Mouse (Mus musculus) stomach, postnatal 0 days (tissue): ENCODE results near the gene Pnliprp2. TPM values are rescaled to one million over a fixed set of nuclear protein-coding genes. Genes with fewer than 3 reads are reported as not detected.

Source experiments
- ATAC-seq: fragments of 200-750 bp; cut with Nextera tagmentation; 2 replicates; pipeline ENCODE4 v1.8.0; 2017; ENCODE audit not compliant: low FRiP score, low TSS enrichment
- DNase-seq: peaks from one replicate; pipeline ENCODE4 v3.0.0-alpha.2; 2016; ENCODE audit warnings: low spot score
- H3K27ac ChIP-seq: fragments of 300-500 bp; sonication (generic); replicated peaks from 2 replicates; pipeline ENCODE4 v1.5.1; 2014; ENCODE audit warnings: mild to moderate bottlenecking, control low read depth
- H3K27me3 ChIP-seq: fragments of 300-500 bp; sonication (generic); 2 replicates; pipeline ENCODE4 v1.6.1; 2014; ENCODE audit warnings: low read length; ENCODE audit not compliant: control insufficient read depth, insufficient read depth
- H3K36me3 ChIP-seq: fragments of 300-500 bp; sonication (generic); 2 replicates; pipeline ENCODE4 v1.6.1; 2014; ENCODE audit warnings: low read length, mixed read lengths; ENCODE audit not compliant: control insufficient read depth, insufficient read depth
- H3K4me1 ChIP-seq: fragments of 300-500 bp; sonication (generic); replicated peaks from 2 replicates; pipeline ENCODE4 v1.6.1; 2014; ENCODE audit warnings: antibody characterized with exemption; ENCODE audit not compliant: control insufficient read depth, insufficient read depth
- H3K4me2 ChIP-seq: fragments of 300-500 bp; sonication (generic); replicated peaks from 2 replicates; pipeline ENCODE4 v1.6.1; 2014; ENCODE audit warnings: low read depth, mild to moderate bottlenecking, control low read depth, moderate library complexity
- H3K4me3 ChIP-seq: fragments of 300-500 bp; sonication (generic); 2 replicates; pipeline ENCODE4 v1.5.1; 2014; ENCODE audit warnings: low read depth, low read length, control low read depth
- H3K9ac ChIP-seq: fragments of 300-500 bp; sonication (generic); 2 replicates; pipeline ENCODE4 v1.6.1; 2014; ENCODE audit warnings: mild to moderate bottlenecking, low read length, control low read depth, mixed read lengths
- H3K9me3 ChIP-seq: fragments of 300-500 bp; sonication (generic); 2 replicates; pipeline ENCODE4 v1.6.1; 2016; ENCODE audit warnings: low read length; ENCODE audit not compliant: control insufficient read depth
- CTCF ChIP-seq: IDR thresholded peaks from 2 replicates; pipeline ENCODE4 v1.5.1; 2016; ENCODE audit warnings: antibody characterized with exemption, low read depth, mild to moderate bottlenecking, moderate library complexity
- EP300 ChIP-seq: optimal IDR thresholded peaks from 2 replicates; pipeline ENCODE3; 2016; ENCODE audit warnings: antibody characterized with exemption
- WGBS: fragments of 180-500 bp; shearing (Covaris S2); extraction: QIAGEN DNeasy Blood & Tissue Kit; methylation state at CpG from one replicate; pipeline ENCODE4 v1.1.7; 2014; 5-methylcytosine and 5-hydroxymethylcytosine counted together
- polyA plus RNA-seq: library from polyadenylated mRNA; unstranded; fragments of >200 nt; fragmentation: Nextera tagmentation; extraction: Ambion mirVana; gene quantifications from 2 replicates; pipeline ENCODE4 v1.2.1, GENCODE M21; 2015

Gene Pnliprp2
- polyA plus RNA-seq, 1 experiment from 2014 or later: 4.2 TPM

DNA sequence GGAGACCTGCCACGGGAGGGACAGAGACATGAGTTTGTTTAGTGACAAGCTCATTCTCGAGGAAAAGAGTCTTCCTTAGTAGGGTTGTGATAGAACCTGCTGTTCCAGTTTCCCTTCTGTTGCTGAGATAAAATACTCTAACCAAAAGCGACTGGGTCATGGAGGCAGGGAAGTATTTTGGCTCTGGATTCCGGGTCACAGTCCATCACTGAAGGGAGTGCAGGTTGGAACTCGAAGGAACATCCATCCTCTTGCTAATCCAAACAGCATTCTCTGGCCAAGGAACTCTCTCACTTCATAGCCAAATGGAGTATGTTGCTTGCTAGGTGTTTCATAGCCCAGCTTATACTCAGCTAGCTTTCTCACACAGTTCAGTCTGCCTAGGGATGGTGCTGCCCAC is 16.9 kb downstream of the Pnliprp2 start:
- no peak for ATAC-seq
- TF ChIP-seq CTCF (no peak), EP300 (no peak)
- 31% methylated on average over 5 of the region's 5 CpGs for WGBS

DNA sequence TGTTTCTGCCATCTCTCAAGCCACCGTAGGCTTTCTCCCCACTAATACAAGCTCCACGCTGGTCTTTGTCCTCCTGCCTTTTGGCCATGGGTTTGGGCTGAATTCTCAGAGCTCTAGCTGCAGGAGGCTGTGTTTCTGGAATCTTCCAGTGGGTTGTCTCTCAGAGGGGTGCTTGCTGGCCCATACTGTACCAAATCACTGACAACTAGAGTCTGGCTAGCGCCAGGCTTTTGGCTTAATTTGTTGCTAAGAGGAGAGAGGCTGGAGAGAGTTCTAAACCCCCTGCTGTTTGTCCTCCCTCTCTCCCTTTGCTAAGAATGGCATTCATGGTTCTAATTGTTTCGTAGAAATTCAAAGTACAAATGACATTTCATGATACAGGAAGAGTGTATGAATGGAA is 22.0 kb downstream of the Pnliprp2 start:
- TF ChIP-seq CTCF (no peak), EP300 (no peak)
- H3K4me2 ChIP-seq: no peak overlapping the region

More for the DNA sequence above, 16.9 kb downstream of the Pnliprp2 start:
- Histone ChIP-seq H3K27me3 (no peaks in the 10 kb centered on the region), H3K9me3 (no peaks in the 10 kb centered on the region), H3K36me3 (no peaks in the 10 kb centered on the region), H3K4me1 (no peaks in the 10 kb centered on the region), H3K4me3 (no peak overlapping the region), H3K27ac (no peak overlapping the region), H3K4me2 (no peak overlapping the region), H3K9ac (no peak overlapping the region)
- no peak for DNase-seq

DNA sequence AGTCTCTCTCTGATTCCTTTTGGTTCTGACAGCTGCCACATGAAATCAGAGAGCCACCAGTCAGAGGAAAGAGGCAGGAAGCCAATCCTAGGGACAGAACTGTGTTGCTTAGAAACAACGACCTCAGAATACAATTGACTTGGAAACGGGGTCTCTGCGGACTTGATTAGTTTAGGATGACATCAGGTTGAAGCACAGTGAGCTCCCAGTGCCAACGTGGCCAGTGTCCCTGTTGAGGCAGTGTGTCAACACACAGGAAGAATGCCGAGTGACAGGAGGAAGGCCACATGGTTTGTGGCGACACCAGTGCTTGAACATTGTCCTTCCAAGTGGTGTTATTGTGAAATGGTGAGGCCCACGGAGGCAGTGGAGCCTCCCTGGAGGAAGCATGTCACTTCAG is 24.4 kb downstream of the Pnliprp2 start:
- H3K4me1 ChIP-seq: no peaks in the 10 kb centered on the region
- no peak for TF ChIP-seq CTCF
- no peak for TF ChIP-seq EP300
- DNase-seq (no peak), ATAC-seq (no peak)
- H3K27me3 ChIP-seq: no peaks in the 10 kb centered on the region
- H3K4me3 ChIP-seq: no peak overlapping the region
- H3K4me2 ChIP-seq: no peak overlapping the region
- H3K36me3 ChIP-seq: no peaks in the 10 kb centered on the region
- H3K9me3 ChIP-seq: no peaks in the 10 kb centered on the region
- H3K9ac ChIP-seq: no peak overlapping the region
- 56% methylated on average over 7 of the region's 7 CpGs for WGBS
- H3K27ac ChIP-seq: no peak overlapping the region

More for the DNA sequence above, 22.0 kb downstream of the Pnliprp2 start:
- ATAC-seq (no peak), DNase-seq (no peak)
- Histone ChIP-seq H3K36me3 (no peaks in the 10 kb centered on the region), H3K9ac (no peak overlapping the region), H3K9me3 (no peaks in the 10 kb centered on the region), H3K4me3 (no peak overlapping the region), H3K27me3 (no peaks in the 10 kb centered on the region), H3K27ac (no peak overlapping the region), H3K4me1 (no peaks in the 10 kb centered on the region)
- WGBS: 67% methylated on average over 4 of the region's 4 CpGs

DNA sequence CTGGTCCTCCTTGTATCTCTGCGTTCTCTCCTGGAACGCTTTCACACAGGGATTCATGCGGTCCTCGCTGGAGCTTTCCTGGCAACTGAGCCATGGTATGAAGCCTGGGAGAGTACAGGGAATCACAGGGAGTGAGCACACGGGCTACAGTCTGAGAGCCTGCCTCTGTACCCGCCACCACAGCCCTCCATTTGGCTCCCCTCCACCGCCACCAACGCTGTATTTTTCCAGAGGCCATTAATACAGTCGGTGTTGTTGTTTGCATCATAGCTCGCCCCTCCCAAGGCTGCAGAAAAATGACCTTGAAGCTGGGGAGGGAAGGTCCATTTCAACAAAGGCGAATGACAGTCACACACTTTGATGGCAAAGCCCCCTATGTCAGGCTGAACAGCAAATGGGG is 29.7 kb downstream of the Pnliprp2 start:
- ATAC-seq (no peak), DNase-seq (no peak)
- Histone ChIP-seq H3K9me3 (no peaks in the 10 kb centered on the region), H3K9ac (no peak overlapping the region), H3K27me3 (no peaks in the 10 kb centered on the region), H3K4me1 (no peaks in the 10 kb centered on the region), H3K27ac (no peak overlapping the region), H3K4me3 (no peak overlapping the region), H3K4me2 (no peak overlapping the region), H3K36me3 (no peaks in the 10 kb centered on the region)
- 69% methylated on average over 11 of the region's 11 CpGs for WGBS
- TF ChIP-seq EP300: no peak
- no peak for TF ChIP-seq CTCF

DNA sequence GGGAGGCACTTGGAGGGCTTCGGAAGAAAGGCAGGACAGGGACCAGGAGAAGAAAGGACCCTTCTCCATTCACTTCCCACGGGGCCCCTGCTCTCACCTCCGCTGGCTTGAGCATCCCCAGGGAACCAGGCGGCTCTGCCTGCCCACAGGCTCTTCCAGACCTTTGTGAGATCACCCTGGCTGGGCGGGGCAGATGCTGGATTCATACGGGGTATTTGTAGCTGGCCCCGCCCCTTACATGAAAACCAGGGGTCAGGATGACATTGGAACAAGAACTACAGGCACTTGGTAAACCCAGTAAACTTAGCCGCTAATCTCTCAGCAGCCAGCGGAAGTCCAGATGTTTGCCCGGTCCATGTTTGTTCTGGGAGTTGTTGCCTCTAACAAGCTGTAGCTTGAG is 34.8 kb downstream of the Pnliprp2 start, which contains the start of gene 1700019N19Rik:
Gene 1700019N19Rik, minus strand, starts transcription at position 178 of the 400 bp plus-strand sequence.
- H3K9ac ChIP-seq: no peak within 1 kb of the TSS
- H3K4me2 ChIP-seq: no peak within 1 kb of the TSS
- TF ChIP-seq CTCF: no peak
- TF ChIP-seq EP300: no peak
- no peaks in the 10 kb centered on the region for H3K4me1 ChIP-seq
- ATAC-seq (peak; percentile 63; the same call in 1 of the 2 replicates), DNase-seq (peak; percentile 57)
- no peaks in the 10 kb centered on the region for H3K36me3 ChIP-seq
- WGBS: 44% methylated on average over 10 of the region's 10 CpGs
- no peaks in the 10 kb centered on the region for H3K9me3 ChIP-seq
- H3K27me3 ChIP-seq: no peaks in the 10 kb centered on the region
- no peak within 1 kb of the TSS for H3K4me3 ChIP-seq
- no peak within 1 kb of the TSS for H3K27ac ChIP-seq

DNA sequence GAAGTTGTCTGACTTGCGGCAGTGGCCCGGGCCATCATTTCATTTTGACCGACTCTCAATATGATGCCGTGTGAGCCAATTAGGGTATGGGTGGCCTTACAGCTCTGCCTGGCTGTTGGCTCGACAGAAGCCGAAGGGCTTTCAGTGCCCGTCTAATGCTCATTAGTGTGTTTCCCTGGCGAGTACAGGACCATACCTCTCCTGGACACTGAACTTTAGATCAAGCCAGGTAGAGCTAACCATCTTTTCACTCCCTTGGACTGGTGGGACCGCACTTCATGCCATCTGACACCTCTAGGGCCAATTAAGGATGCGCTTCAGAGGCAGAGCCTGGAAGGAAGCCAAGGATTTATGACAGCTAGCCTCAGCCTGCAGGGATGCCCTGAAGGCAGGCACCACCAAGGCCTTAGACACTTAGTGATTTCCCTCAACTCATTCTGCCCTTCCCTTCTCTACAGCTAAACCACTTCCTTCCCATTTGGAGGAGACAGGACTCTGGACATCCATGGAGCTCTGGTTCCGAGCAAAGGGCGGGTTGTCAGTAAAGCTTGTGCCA is 35.7 kb downstream of the Pnliprp2 start:
- WGBS: 78% methylated on average over 12 of the region's 12 CpGs
- Histone ChIP-seq H3K27me3 (no peaks in the 10 kb centered on the region), H3K27ac (no peak overlapping the region), H3K4me1 (no peaks in the 10 kb centered on the region), H3K36me3 (no peaks in the 10 kb centered on the region), H3K4me3 (no peak overlapping the region), H3K9ac (no peak overlapping the region), H3K4me2 (no peak overlapping the region), H3K9me3 (no peaks in the 10 kb centered on the region)
- ATAC-seq (no peak), DNase-seq (no peak)
- TF ChIP-seq EP300 (no peak), CTCF (no peak)
